Mouse (Mus musculus): Measurements from ENCODE around the gene Ppard.

Gene Ppard

GRCm38 (mm10) chr17:28223561-28224391 is 8.7 kb upstream of the Ppard start:
- peak; percentile 79 for DNase-seq (ENCODE audit: low read depth, low spot score)

GRCm38 (mm10) chr17:28224615-28225014 is 7.9 kb upstream of the Ppard start:
- DNase-seq (ENCODE audit: low read depth, low spot score), result no peak

- DNase-seq (ENCODE audit: low read depth, low spot score), result peak; percentile 84
Observed at GRCm38 (mm10) chr17:28226014-28226413, 6.5 kb upstream of the Ppard start.

GRCm38 (mm10) chr17:28230486-28230885 is 2.0 kb upstream of the Ppard start:
- DNase-seq (ENCODE audit: low read depth, low spot score), result no peak

- DNase-seq (ENCODE audit: low read depth, low spot score), result no peak
Observed at GRCm38 (mm10) chr17:28231026-28231736, 1.3 kb upstream of the Ppard start.

- no peak for DNase-seq (ENCODE audit: low read depth, low spot score)
Observed at GRCm38 (mm10) chr17:28233091-28233731, 711 bp downstream of the Ppard start.

GRCm38 (mm10) chr17:28234641-28235040 is 2.1 kb downstream of the Ppard start:
- DNase-seq (ENCODE audit: low read depth, low spot score), result no peak

GRCm38 (mm10) chr17:28235982-28236635 is 3.6 kb downstream of the Ppard start:
- DNase-seq (ENCODE audit: low read depth, low spot score), result no peak

- no peak for DNase-seq (ENCODE audit: low read depth, low spot score)
Observed at GRCm38 (mm10) chr17:28236636-28237015, 4.1 kb downstream of the Ppard start.

- no peak for DNase-seq (ENCODE audit: low read depth, low spot score)
Observed at GRCm38 (mm10) chr17:28237362-28237761, 4.9 kb downstream of the Ppard start.

GRCm38 (mm10) chr17:28237874-28238273 is 5.4 kb downstream of the Ppard start:
- no peak for DNase-seq (ENCODE audit: low read depth, low spot score)

- no peak for DNase-seq (ENCODE audit: low read depth, low spot score)
Observed at GRCm38 (mm10) chr17:28240846-28241245, 8.3 kb downstream of the Ppard start.

- DNase-seq (ENCODE audit: low read depth, low spot score), result no peak
Observed at GRCm38 (mm10) chr17:28242296-28242695, 9.8 kb downstream of the Ppard start.

- DNase-seq (ENCODE audit: low read depth, low spot score), result no peak
Observed at GRCm38 (mm10) chr17:28244214-28244613, 11.7 kb downstream of the Ppard start.

GRCm38 (mm10) chr17:28244714-28245113 is 12.2 kb downstream of the Ppard start:
- DNase-seq (ENCODE audit: low read depth, low spot score), result no peak

- no peak for DNase-seq (ENCODE audit: low read depth, low spot score)
Observed at GRCm38 (mm10) chr17:28246640-28247039, 14.1 kb downstream of the Ppard start.

- no peak for DNase-seq (ENCODE audit: low read depth, low spot score)
Observed at GRCm38 (mm10) chr17:28247613-28248012, 15.1 kb downstream of the Ppard start.

GRCm38 (mm10) chr17:28249062-28249461 is 16.6 kb downstream of the Ppard start:
- DNase-seq (ENCODE audit: low read depth, low spot score), result no peak

- DNase-seq (ENCODE audit: low read depth, low spot score), result no peak
Observed at GRCm38 (mm10) chr17:28251579-28252280, 19.2 kb downstream of the Ppard start.

- DNase-seq (ENCODE audit: low read depth, low spot score), result no peak
Observed at GRCm38 (mm10) chr17:28252281-28252648, 19.8 kb downstream of the Ppard start.

GRCm38 (mm10) chr17:28253216-28253615 is 20.7 kb downstream of the Ppard start:
- no peak for DNase-seq (ENCODE audit: low read depth, low spot score)
